Mouse (Mus musculus): ENCODE results near the gene Scin. TPM values are rescaled to one million over a fixed set of nuclear protein-coding genes. Genes with fewer than 3 reads are reported as not detected.
"Not testable (repeated sequence)": the region's sequence is repeated elsewhere in the genome, so short reads cannot be mapped to it uniquely, and the experiment has no call there.

Scin gene
- polyA plus RNA-seq (2016; fragmentation: Nextera tagmentation; extraction: Ambion mirVana), result 0.25 TPM in 1 of 2 replicates, not detected in the other

- WGBS, result 2% methylated on average over 39 of the region's 39 CpGs
- no peak within 1 kb of the TSS for H3K27ac ChIP-seq (replicated peaks)
- H3K4me1 ChIP-seq, result peaks cover 14% of the 10 kb centered on the region
- no peaks in the 10 kb centered on the region; the same call in 1 of the 2 replicates for H3K9me3 ChIP-seq (replicated peaks)
- DNase-seq (ENCODE audit: low spot score), result peak; percentile 50
- no peaks in the 10 kb centered on the region for H3K36me3 ChIP-seq
- H3K27me3 ChIP-seq (ENCODE audit: low read depth, poor library complexity, severe bottlenecking), result peaks cover 41% of the 10 kb centered on the region
- H3K4me3 ChIP-seq, result peak within 1 kb of the TSS; percentile 60
Measured at GRCm38 (mm10) chr12:40133573-40134271, at the start of gene Scin. Gene Scin, minus strand, starts transcription at chr12:40134228.

GRCm38 (mm10) chr12:40177089-40177488 lies 43.1 kb upstream of the Scin start:
- DNase-seq (ENCODE audit: low spot score), result no peak
- H3K27ac ChIP-seq (replicated peaks), result no peak overlapping the region
- 61% methylated on average over 6 of the region's 6 CpGs for WGBS
- no peaks in the 10 kb centered on the region for H3K4me1 ChIP-seq
- no peaks in the 10 kb centered on the region for H3K36me3 ChIP-seq
- no peaks in the 10 kb centered on the region for H3K27me3 ChIP-seq (ENCODE audit: low read depth, poor library complexity, severe bottlenecking)
- H3K9me3 ChIP-seq (replicated peaks), result peaks cover 6% of the 10 kb centered on the region; the same call in 1 of the 2 replicates
- no peak overlapping the region for H3K4me3 ChIP-seq

- no peak overlapping the region for H3K27ac ChIP-seq (replicated peaks)
- no peaks in the 10 kb centered on the region for H3K36me3 ChIP-seq
- no peak overlapping the region for H3K4me3 ChIP-seq
- H3K4me1 ChIP-seq, result no peaks in the 10 kb centered on the region
- H3K9me3 ChIP-seq (replicated peaks), result peaks cover 4% of the 10 kb centered on the region; the same call in 1 of the 2 replicates
- no peak for DNase-seq (ENCODE audit: low spot score)
- WGBS, result 76% methylated on average over 2 of the region's 2 CpGs
- H3K27me3 ChIP-seq (ENCODE audit: low read depth, poor library complexity, severe bottlenecking), result no peaks in the 10 kb centered on the region
Measured at GRCm38 (mm10) chr12:40176158-40176557, 42.1 kb upstream of the Scin start.

- H3K4me1 ChIP-seq; DNase-seq (ENCODE audit: low spot score); H3K27me3 ChIP-seq (ENCODE audit: low read depth, poor library complexity, severe bottlenecking); H3K9me3 ChIP-seq (replicated peaks); H3K27ac ChIP-seq (replicated peaks); H3K36me3 ChIP-seq; H3K4me3 ChIP-seq: not testable (repeated sequence)
- 83% methylated on average over 1 of the region's 1 CpGs for WGBS
Measured at GRCm38 (mm10) chr12:40175171-40175570, 41.1 kb upstream of the Scin start.

- no peaks in the 10 kb centered on the region for H3K4me1 ChIP-seq
- H3K9me3 ChIP-seq (replicated peaks), result no peaks in the 10 kb centered on the region
- WGBS, result 92% methylated on average over 2 of the region's 2 CpGs
- H3K4me3 ChIP-seq, result no peak overlapping the region
- H3K27ac ChIP-seq (replicated peaks), result no peak overlapping the region
- DNase-seq (ENCODE audit: low spot score), result no peak
- no peaks in the 10 kb centered on the region for H3K36me3 ChIP-seq
- H3K27me3 ChIP-seq (ENCODE audit: low read depth, poor library complexity, severe bottlenecking), result no peaks in the 10 kb centered on the region
Measured at GRCm38 (mm10) chr12:40171637-40172036, 37.6 kb upstream of the Scin start.

DNA sequence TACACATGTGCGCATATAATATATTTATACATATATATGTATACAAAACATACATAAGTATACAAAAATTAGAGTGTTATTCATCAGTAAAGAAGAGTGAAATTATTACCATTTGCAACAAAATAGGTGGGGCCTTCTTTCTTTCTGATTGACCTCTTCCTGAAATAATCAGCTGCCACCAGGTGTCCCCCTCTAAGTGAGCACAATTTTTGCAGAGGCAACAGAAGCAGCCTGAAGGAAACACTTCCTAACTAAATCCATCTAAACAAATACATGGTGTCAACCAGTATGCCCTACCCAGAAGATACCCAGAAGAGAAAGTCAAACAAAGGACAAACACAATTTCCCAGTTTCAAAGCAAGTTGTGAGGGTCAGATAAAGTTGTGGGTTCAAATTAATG lies 35.6 kb upstream of the Scin start:
- H3K9me3 ChIP-seq (replicated peaks), result no peaks in the 10 kb centered on the region
- H3K4me3 ChIP-seq, result no peak overlapping the region
- H3K36me3 ChIP-seq, result no peaks in the 10 kb centered on the region
- 85% methylated on average over 1 of the region's 1 CpGs for whole genome bisulfite sequencing
- H3K4me1 ChIP-seq, result no peaks in the 10 kb centered on the region
- H3K27ac ChIP-seq (replicated peaks), result no peak overlapping the region
- DNase-seq (ENCODE audit: low spot score), result no peak
- no peaks in the 10 kb centered on the region for H3K27me3 ChIP-seq (ENCODE audit: low read depth, poor library complexity, severe bottlenecking)

DNA sequence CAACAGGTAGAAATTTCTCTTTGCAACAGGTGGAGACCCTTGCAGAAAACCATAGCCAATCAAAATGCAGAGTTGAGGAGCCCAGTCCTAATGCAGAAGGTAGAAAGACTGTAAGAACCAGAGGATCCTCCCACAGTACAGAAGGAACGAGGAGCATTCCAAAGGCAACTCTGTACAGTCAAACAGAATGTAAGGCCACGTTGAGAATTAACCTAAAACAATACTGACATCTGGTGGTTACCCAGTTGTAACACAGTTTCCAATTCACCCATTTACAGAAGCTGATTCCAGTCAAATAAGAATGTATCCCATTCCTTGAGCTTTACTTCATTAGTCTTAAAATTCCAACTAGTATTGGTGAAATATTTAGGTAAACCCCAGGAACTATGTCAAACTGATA lies 30.6 kb upstream of the Scin start:
- DNase-seq (ENCODE audit: low spot score), result no peak
- no peaks in the 10 kb centered on the region for H3K4me1 ChIP-seq
- H3K36me3 ChIP-seq, result no peaks in the 10 kb centered on the region
- H3K9me3 ChIP-seq (replicated peaks), result no peaks in the 10 kb centered on the region
- H3K27ac ChIP-seq (replicated peaks), result no peak overlapping the region
- no peaks in the 10 kb centered on the region for H3K27me3 ChIP-seq (ENCODE audit: low read depth, poor library complexity, severe bottlenecking)
- 20% methylated on average over 2 of the region's 2 CpGs for WGBS
- H3K4me3 ChIP-seq, result no peak overlapping the region

DNA sequence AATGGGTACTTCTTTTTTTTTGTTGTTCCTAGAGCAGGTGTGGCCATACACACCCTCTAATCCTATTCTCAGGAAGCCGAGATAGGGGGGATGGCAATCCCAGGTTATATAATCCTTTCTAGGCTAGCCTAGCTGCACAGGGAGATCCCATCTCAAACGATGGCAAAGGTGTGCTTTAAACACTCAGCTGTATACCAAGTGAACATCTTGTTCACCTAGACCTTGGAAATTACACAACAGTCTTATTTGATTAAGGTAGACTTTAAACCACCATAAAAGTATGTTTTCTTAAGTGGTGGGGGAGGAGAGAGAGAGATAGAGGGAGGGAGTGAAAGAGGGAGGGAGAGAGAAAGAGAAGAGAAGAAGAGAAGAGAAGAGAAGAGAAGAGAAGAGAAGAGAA lies 26.7 kb upstream of the Scin start:
- no peaks in the 10 kb centered on the region for H3K4me1 ChIP-seq
- no peak overlapping the region for H3K27ac ChIP-seq (replicated peaks)
- H3K36me3 ChIP-seq, result no peaks in the 10 kb centered on the region
- DNase-seq (ENCODE audit: low spot score), result no peak
- WGBS, result 78% methylated on average over 2 of the region's 2 CpGs
- no peak overlapping the region for H3K4me3 ChIP-seq
- no peaks in the 10 kb centered on the region for H3K27me3 ChIP-seq (ENCODE audit: low read depth, poor library complexity, severe bottlenecking)
- no peaks in the 10 kb centered on the region for H3K9me3 ChIP-seq (replicated peaks)

- no peak overlapping the region for H3K4me3 ChIP-seq
- H3K36me3 ChIP-seq, result no peaks in the 10 kb centered on the region
- H3K4me1 ChIP-seq, result no peaks in the 10 kb centered on the region
- 93% methylated on average over 6 of the region's 6 CpGs for WGBS
- no peaks in the 10 kb centered on the region for H3K27me3 ChIP-seq (ENCODE audit: low read depth, poor library complexity, severe bottlenecking)
- no peak overlapping the region for H3K27ac ChIP-seq (replicated peaks)
- H3K9me3 ChIP-seq (replicated peaks), result no peaks in the 10 kb centered on the region
- no peak for DNase-seq (ENCODE audit: low spot score)
Measured at GRCm38 (mm10) chr12:40154188-40154587, 20.2 kb upstream of the Scin start.

DNA sequence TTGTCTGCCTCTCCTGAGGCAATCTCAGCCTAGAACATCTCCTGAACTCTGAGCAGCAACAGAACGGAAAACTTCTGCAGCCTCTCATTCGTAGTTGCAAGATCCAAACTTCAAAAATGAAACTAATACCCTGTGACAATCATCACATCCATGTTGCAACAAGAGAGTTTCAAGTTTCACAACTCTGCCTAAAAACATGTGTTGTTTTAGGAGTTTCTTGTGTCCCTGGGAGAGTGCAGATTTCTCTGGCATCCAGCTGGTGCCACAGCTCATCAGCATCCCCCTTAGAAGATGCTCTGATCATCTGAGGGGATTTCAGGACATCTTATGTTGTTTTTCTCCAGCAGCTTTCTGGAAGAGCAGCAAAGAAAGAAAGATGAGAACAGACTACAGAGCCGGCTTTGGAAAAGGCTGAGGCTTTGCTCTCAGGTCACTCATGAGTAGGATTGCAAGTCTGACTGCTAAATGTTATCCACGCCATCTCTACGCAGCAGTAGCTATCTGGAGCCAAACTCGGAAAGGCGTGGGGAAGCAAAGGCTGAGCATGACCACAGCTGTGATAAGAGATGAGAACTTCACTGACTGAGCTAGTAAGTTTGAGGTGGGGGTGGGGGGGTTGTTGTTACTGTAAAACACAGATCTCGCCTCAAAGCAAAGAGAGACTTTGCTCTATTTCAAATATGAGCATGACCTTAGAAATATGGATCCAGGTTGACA lies 18.5 kb upstream of the Scin start:
- 85% methylated on average over 8 of the region's 8 CpGs for WGBS
- H3K9me3 ChIP-seq (replicated peaks), result no peaks in the 10 kb centered on the region
- no peaks in the 10 kb centered on the region for H3K4me1 ChIP-seq
- no peak overlapping the region for H3K4me3 ChIP-seq
- H3K36me3 ChIP-seq, result no peaks in the 10 kb centered on the region
- H3K27me3 ChIP-seq (ENCODE audit: low read depth, poor library complexity, severe bottlenecking), result no peaks in the 10 kb centered on the region
- no peak for DNase-seq (ENCODE audit: low spot score)
- no peak overlapping the region for H3K27ac ChIP-seq (replicated peaks)

DNA sequence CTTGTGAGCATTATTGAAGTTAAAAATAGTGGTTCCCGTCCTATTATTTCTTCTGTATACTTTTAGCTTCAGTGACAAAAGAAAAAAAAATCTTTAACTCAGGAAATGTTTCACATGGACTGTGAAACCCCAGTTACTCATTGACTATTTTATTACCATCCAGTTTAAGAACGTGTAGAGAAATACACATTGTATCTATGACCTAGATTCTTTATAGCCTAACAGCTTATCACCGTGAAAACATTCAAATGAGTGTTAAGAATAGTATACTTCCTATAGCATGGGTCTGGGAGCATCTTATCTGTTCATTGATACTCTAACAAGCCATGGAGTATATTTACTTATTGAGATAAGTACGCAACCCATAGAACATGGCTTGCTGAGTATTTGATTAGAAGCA lies 13.3 kb upstream of the Scin start:
- Histone ChIP-seq H3K27ac (replicated peaks) (no peak overlapping the region), H3K9me3 (replicated peaks) (no peaks in the 10 kb centered on the region), H3K4me3 (no peak overlapping the region), H3K27me3 (ENCODE audit: low read depth, poor library complexity, severe bottlenecking) (no peaks in the 10 kb centered on the region), H3K36me3 (no peaks in the 10 kb centered on the region), H3K4me1 (no peaks in the 10 kb centered on the region)
- 87% methylated on average over 4 of the region's 4 CpGs for WGBS
- no peak for DNase-seq (ENCODE audit: low spot score)

- DNase-seq (ENCODE audit: low spot score), result no peak
- Histone ChIP-seq H3K27me3 (ENCODE audit: low read depth, poor library complexity, severe bottlenecking) (no peaks in the 10 kb centered on the region), H3K36me3 (no peaks in the 10 kb centered on the region), H3K4me3 (no peak overlapping the region), H3K4me1 (no peaks in the 10 kb centered on the region), H3K27ac (replicated peaks) (no peak overlapping the region), H3K9me3 (replicated peaks) (no peaks in the 10 kb centered on the region)
- WGBS, result 85% methylated on average over 5 of the region's 5 CpGs
Measured at GRCm38 (mm10) chr12:40146510-40146909, 12.5 kb upstream of the Scin start.

DNA sequence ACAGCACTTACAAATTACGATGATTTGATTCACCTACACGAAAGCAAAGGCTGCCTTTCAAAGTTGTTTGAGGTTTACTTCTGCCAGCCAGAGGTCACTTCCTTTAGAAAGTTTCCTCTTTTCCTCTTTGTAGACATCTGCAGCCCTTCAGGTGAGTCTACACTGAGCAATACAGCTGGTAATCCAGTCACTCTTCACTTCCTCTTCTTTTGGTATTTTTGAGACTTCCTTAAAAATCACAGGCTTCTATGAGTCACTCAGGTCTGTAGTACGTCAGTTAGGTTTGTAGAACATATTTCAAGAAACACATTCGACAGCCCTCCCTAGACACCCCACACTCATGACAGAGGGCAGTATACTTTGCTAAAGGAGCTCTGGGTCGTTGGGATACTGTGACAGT lies 6.7 kb upstream of the Scin start:
- no peaks in the 10 kb centered on the region for H3K4me1 ChIP-seq
- no peak overlapping the region for H3K27ac ChIP-seq (replicated peaks)
- no peak for DNase-seq (ENCODE audit: low spot score)
- H3K9me3 ChIP-seq (replicated peaks), result no peaks in the 10 kb centered on the region; the same call in 1 of the 2 replicates
- H3K36me3 ChIP-seq, result no peaks in the 10 kb centered on the region
- WGBS, result 86% methylated on average over 5 of the region's 5 CpGs
- no peaks in the 10 kb centered on the region for H3K27me3 ChIP-seq (ENCODE audit: low read depth, poor library complexity, severe bottlenecking)
- no peak overlapping the region for H3K4me3 ChIP-seq

Measured in midbrain, embryonic 10.5 days (tissue).